Mouse (Mus musculus) cerebellum, adult 2 months (tissue): ENCODE data around the gene Ulk3. TPM values are rescaled to one million over a fixed set of nuclear protein-coding genes. Genes with fewer than 3 reads are reported as not detected.

Experiments
- DNase-seq, 2 experiments: peaks; one replicate each; pipeline ENCODE4 v3.0.0; 2021
- H3K27ac ChIP-seq: fragments of 200-500 bp; 2 replicates; pipeline ENCODE4 v1.5.1; 2012; ENCODE audit warnings: low read length, control low read depth, inconsistent platforms; ENCODE audit not compliant: insufficient read depth
- H3K27me3 ChIP-seq: fragments of 200-500 bp; 2 replicates; pipeline ENCODE4 v1.6.1; 2012; ENCODE audit warnings: inconsistent platforms, mild to moderate bottlenecking, low read length, moderate library complexity; ENCODE audit not compliant: control insufficient read depth, insufficient read depth
- H3K4me1 ChIP-seq: fragments of 200-500 bp; 2 replicates; pipeline ENCODE4 v1.6.1; 2011; ENCODE audit warnings: low read length; ENCODE audit not compliant: control insufficient read depth, insufficient read depth
- H3K4me3 ChIP-seq: fragments of 200-500 bp; replicated peaks from 2 replicates; pipeline ENCODE3; 2011; ENCODE audit warnings: mild to moderate bottlenecking, low read depth, low read length, control low read depth; ENCODE audit not compliant: insufficient read depth
- CTCF ChIP-seq: fragments of 200-500 bp; IDR thresholded peaks from 2 replicates; pipeline ENCODE4 v1.5.1; 2011; ENCODE audit warnings: low read depth, mild to moderate bottlenecking, control low read depth, low read length, moderate library complexity, borderline replicate concordance; ENCODE audit not compliant: insufficient read depth
- POLR2A ChIP-seq: fragments of 200-500 bp; IDR thresholded peaks from 2 replicates; pipeline ENCODE4 v1.6.1; 2011; ENCODE audit warnings: low read length, control low read depth, borderline replicate concordance; ENCODE audit not compliant: insufficient read depth
- WGBS: fragments of 180-500 bp; shearing (Covaris S2); methylation state at CpG from one replicate; pipeline ENCODE4 v1.1.7; 2018; 5-methylcytosine and 5-hydroxymethylcytosine counted together
- polyA plus RNA-seq: library from polyadenylated mRNA; depleted of rRNA; stranded (reverse); fragments of >200 nt; gene quantifications from 2 replicates; pipeline ENCODE4 v1.2.3, GENCODE M21; 2012

The Ulk3 gene
- polyA plus RNA-seq, 1 experiment: 39.5 TPM

DNA sequence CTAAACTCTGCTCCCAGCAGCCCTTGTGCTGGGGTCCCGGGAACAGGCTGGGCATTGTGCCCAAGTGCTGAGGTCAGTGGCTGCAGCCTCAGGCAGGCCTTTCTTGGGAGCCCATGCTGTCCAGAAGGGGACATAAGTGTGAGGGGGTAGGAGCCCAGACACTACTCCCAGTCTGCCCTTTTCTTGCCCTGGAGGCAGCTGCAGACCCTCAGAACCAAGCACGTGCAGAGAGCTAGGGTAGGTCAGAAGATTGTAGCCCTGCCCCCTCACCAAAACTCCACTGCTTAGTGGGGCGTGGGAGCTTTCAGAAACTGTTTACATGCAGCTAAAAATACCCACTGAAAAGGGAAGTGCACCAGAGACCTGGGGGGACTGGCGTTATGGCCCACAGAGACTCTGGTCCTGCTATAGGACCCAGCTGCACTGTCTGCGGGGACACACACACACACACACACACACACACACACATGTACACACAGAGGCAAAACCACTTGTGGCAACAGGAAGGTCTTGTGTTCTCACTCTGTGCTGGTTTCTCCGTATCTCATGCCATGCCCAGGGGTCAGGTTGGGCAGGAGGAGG lies 48.6 kb downstream of the Ulk3 start:
- peak in 1 of 2 experiments; percentile 35 for DNase-seq
- Histone ChIP-seq H3K27me3 (no peaks in the 10 kb centered on the region), H3K4me3 (no peak overlapping the region), H3K27ac (no peak overlapping the region), H3K4me1 (peaks cover 45% of the 10 kb centered on the region)
- TF ChIP-seq POLR2A (no peak), CTCF (no peak)
- 27% methylated on average over 6 of the region's 6 CpGs for WGBS

GRCm38 (mm10) chr9:57638651-57639459 lies 49.6 kb downstream of the Ulk3 start:
- DNase-seq: no peak
- Histone ChIP-seq H3K4me3 (no peak overlapping the region), H3K27me3 (no peaks in the 10 kb centered on the region), H3K4me1 (peaks cover 48% of the 10 kb centered on the region), H3K27ac (no peak overlapping the region)
- no peak for TF ChIP-seq POLR2A
- TF ChIP-seq CTCF: no peak
- 47% methylated on average over 8 of the region's 8 CpGs for WGBS

DNA sequence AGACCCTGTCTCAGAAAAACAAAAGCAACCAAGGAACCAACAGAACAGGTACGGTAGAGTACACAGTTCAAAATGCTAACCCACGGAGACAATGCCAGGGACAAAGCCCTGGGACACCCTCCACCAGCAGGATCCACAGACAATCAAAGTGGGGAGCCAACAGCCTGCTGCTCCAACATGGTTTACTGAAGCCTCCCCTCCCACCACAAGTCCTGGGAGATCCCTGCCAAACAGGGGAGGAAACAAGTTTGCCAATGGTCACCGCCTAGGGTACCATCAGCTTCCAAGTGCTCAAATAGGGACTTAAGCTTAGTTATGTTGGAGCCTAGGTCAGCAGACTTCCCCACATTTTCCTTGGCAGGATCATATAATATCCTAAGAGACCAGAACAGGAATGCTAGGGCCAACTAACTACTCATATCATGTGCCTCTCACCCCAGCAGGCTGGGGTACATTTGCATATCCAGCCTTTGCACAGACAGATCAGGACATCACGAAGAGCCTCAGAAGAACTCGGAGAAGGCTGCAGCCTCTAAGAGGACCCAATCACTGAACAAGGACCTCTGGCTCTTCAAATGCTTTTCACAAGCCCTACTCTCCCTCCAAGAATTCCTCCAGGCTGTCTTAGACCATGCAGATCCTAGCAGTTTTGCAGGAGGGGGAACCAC lies 50.5 kb downstream of the Ulk3 start:
- H3K27me3 ChIP-seq: no peaks in the 10 kb centered on the region
- 62% methylated on average over 5 of the region's 5 CpGs for WGBS
- H3K4me1 ChIP-seq: peaks cover 41% of the 10 kb centered on the region
- no peak overlapping the region for H3K27ac ChIP-seq
- DNase-seq: no peak
- TF ChIP-seq POLR2A (no peak), CTCF (no peak)
- H3K4me3 ChIP-seq: no peak overlapping the region

DNA sequence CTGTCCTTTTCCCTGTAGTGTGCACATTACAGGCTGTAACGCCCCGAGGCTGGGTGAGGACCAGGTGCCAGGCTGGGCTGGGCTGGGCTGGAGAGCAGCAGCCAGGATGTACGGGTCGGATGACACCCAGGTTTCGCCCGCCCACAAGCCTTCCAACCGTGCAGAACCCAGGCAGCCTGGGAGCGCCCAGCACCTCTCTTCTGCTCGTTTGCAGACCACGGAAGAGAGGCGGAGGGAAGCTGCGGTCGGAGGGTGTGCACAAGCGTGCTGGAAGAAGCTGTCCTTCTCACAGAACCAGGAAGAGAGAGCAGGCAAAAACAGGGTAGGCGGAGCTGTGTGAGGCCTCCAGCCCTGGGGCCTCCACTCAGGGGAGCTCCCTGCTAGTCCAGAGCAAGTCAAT lies 51.1 kb downstream of the Ulk3 start:
- Histone ChIP-seq H3K4me1 (peaks cover 41% of the 10 kb centered on the region), H3K4me3 (no peak overlapping the region), H3K27me3 (no peaks in the 10 kb centered on the region), H3K27ac (no peak overlapping the region)
- TF ChIP-seq POLR2A: no peak
- TF ChIP-seq CTCF: no peak
- WGBS: 31% methylated on average over 15 of the region's 15 CpGs
- no peak for DNase-seq

- DNase-seq: no peak
- Histone ChIP-seq H3K27me3 (no peaks in the 10 kb centered on the region), H3K27ac (no peak overlapping the region), H3K4me1 (peaks cover 41% of the 10 kb centered on the region), H3K4me3 (no peak overlapping the region)
- WGBS: 83% methylated on average over 1 of the region's 1 CpGs
- TF ChIP-seq POLR2A (no peak), CTCF (no peak)
These were observed 51.8 kb downstream of the Ulk3 start for GRCm38 (mm10) chr9:57641022-57641421.

- H3K4me1 ChIP-seq: peaks cover 41% of the 10 kb centered on the region
- no peak for TF ChIP-seq CTCF
- TF ChIP-seq POLR2A: no peak
- H3K27ac ChIP-seq: no peak overlapping the region
- no peak for DNase-seq
- no peak overlapping the region for H3K4me3 ChIP-seq
- 74% methylated on average over 13 of the region's 13 CpGs for WGBS
- H3K27me3 ChIP-seq: no peaks in the 10 kb centered on the region
These were observed 52.7 kb downstream of the Ulk3 start for GRCm38 (mm10) chr9:57641775-57642550.

DNA sequence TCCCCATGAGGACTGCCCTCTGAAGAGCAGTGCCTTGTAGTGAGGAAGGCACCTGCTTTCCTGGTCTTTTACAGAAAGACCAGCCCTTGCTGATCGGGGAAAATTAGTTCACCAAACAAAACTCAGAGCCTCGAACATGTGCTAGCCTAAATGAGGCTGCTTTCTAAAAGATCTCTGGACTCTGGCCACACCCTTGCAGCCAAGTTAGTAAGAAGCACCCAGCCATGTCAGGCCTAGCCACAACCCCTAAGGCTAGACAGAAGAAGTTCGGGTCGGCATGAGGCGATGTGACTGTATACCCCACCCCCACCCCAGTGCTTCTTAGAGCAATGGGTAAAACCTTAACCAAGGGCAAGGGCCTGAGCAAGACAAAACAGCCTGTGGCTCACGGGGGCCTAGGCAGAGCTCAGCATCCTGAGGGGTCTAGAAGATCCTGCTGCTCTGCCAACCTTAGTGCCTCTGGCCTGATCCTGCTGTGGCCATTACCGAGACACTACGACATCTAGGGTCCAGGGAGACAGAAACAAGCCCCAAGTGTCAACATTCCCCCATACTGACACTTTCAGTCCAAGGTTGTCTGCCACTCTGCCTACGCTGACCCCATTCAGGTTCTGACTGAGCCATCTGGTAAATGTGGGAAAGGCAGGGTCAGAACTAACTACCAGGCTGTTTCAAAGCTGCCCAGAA lies 54.1 kb downstream of the Ulk3 start:
- H3K4me1 ChIP-seq: peaks cover 29% of the 10 kb centered on the region
- TF ChIP-seq CTCF (no peak), POLR2A (no peak)
- no peak for DNase-seq
- no peaks in the 10 kb centered on the region for H3K27me3 ChIP-seq
- 43% methylated on average over 9 of the region's 9 CpGs for WGBS
- no peak overlapping the region for H3K27ac ChIP-seq
- H3K4me3 ChIP-seq: peak overlapping the region; percentile 19
